Mouse (Mus musculus) lung, embryonic 14.5 days (tissue): ENCODE measurements at regions not wholly inside any gene's neighbourhood (a gene's known extent, or its start where the extent isn't known, plus 50 kb on each side); places are given as distances from the start of the nearest gene placed in this dataset.

Experiments
- ATAC-seq: fragments of 200-750 bp; cut with Nextera tagmentation; 2 replicates; pipeline ENCODE4 v1.8.0; 2017; ENCODE audit warnings: mild to moderate bottlenecking, moderate TSS enrichment, moderate library complexity; ENCODE audit not compliant: insufficient read depth
- DNase-seq: peaks from one replicate; pipeline ENCODE4 v3.0.0-alpha.2; 2015
- H3K27ac ChIP-seq: fragments of 300-500 bp; sonication (generic); 2 replicates; pipeline ENCODE4 v1.5.1; 2014; ENCODE audit warnings: low read depth, mild to moderate bottlenecking, moderate library complexity
- H3K27me3 ChIP-seq: fragments of 300-500 bp; sonication (generic); 2 replicates; pipeline ENCODE4 v1.6.1; 2014; ENCODE audit warnings: low read length, control low read depth; ENCODE audit not compliant: insufficient read depth
- H3K36me3 ChIP-seq: fragments of 300-500 bp; sonication (generic); 2 replicates; pipeline ENCODE4 v1.6.1; 2014; ENCODE audit warnings: control low read depth; ENCODE audit not compliant: insufficient read depth
- H3K4me1 ChIP-seq: fragments of 300-500 bp; sonication (generic); 2 replicates; pipeline ENCODE4 v1.6.1; 2014; ENCODE audit warnings: antibody characterized with exemption, control low read depth; ENCODE audit not compliant: insufficient read depth
- H3K4me2 ChIP-seq: fragments of 300-500 bp; sonication (generic); 2 replicates; pipeline ENCODE4 v1.6.1; 2014; ENCODE audit warnings: mild to moderate bottlenecking
- H3K4me3 ChIP-seq: fragments of 300-500 bp; sonication (generic); 2 replicates; pipeline ENCODE4 v1.5.1; 2014; ENCODE audit warnings: low read depth, low read length
- H3K9ac ChIP-seq: fragments of 300-500 bp; sonication (generic); 2 replicates; pipeline ENCODE4 v1.6.1; 2014
- H3K9me3 ChIP-seq: fragments of 300-500 bp; sonication (generic); 2 replicates; pipeline ENCODE4 v1.6.1; 2016; ENCODE audit warnings: low read depth, low read length, control low read depth
- CTCF ChIP-seq: IDR thresholded peaks from 2 replicates; pipeline ENCODE4 v1.5.1; 2016; ENCODE audit warnings: antibody characterized with exemption, low read depth
- WGBS: fragments of 180-500 bp; shearing (Covaris S2); extraction: QIAGEN DNeasy Blood & Tissue Kit; methylation state at CpG from one replicate; pipeline ENCODE4 v1.1.7; 2014; 5-methylcytosine and 5-hydroxymethylcytosine counted together

DNA sequence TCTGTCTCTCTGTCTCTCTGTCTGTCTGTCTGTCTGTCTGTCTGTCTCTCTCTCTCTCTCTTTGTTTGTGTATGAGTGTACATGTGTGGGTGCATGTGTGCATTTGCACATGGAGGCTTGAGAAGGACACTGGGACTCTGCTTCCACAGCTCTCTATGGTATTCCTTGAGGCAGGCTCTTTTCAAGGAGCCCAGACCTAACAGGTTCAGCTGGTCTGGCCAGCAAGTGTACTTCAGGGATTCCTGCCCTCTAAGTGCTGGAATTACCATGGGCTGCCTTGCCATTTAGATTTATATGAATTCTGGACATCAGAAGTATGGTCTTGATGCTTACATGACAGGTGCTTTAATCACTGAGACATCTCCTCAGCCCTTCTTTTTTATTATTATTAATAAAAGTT lies 274.4 kb downstream of the Tmem38b start:
- no peaks in the 10 kb centered on the region for H3K4me1 ChIP-seq
- no peaks in the 10 kb centered on the region for H3K27me3 ChIP-seq
- no peak overlapping the region for H3K4me2 ChIP-seq
- no peak for TF ChIP-seq CTCF
- H3K4me3 ChIP-seq = no peak overlapping the region
- no peak overlapping the region for H3K27ac ChIP-seq
- no peak for ATAC-seq
- H3K9ac ChIP-seq = no peak overlapping the region
- no peaks in the 10 kb centered on the region for H3K9me3 ChIP-seq
- peak; percentile 45 for DNase-seq
- H3K36me3 ChIP-seq = no peaks in the 10 kb centered on the region

GRCm38 (mm10) chr4:54106976-54107375 lies 281.1 kb downstream of the Tmem38b start:
- Histone ChIP-seq H3K36me3 (no peaks in the 10 kb centered on the region), H3K4me3 (no peak overlapping the region), H3K4me2 (no peak overlapping the region), H3K9ac (no peak overlapping the region), H3K4me1 (no peaks in the 10 kb centered on the region), H3K27ac (no peak overlapping the region), H3K27me3 (no peaks in the 10 kb centered on the region), H3K9me3 (no peaks in the 10 kb centered on the region)
- DNase-seq (no peak), ATAC-seq (no peak)
- 56% methylated on average over 4 of the region's 4 CpGs for WGBS
- TF ChIP-seq CTCF = no peak

DNA sequence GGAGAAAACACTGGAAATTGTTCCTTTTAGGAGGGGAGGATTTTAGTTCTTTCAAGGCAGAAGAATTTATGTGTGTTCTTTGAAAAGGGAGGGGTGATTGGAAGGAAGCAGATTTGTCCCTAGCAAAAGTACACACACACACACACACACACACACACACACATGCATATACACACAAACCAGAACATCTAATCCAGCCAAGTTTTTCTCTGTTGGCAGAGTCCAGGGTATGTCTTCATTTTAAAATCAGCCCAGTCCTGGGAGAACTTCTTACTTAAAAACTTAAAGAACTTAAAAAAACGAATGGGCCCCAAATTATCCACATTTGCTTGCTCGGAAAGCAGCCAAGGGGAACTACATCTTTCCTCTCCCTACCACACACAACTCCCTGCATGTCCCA lies 290.5 kb downstream of the Tmem38b start:
- WGBS = 54% methylated on average over 2 of the region's 2 CpGs
- no peaks in the 10 kb centered on the region for H3K4me1 ChIP-seq
- TF ChIP-seq CTCF = no peak
- no peak for ATAC-seq
- H3K9ac ChIP-seq = no peak overlapping the region
- H3K4me2 ChIP-seq = no peak overlapping the region
- H3K27me3 ChIP-seq = no peaks in the 10 kb centered on the region
- H3K27ac ChIP-seq = no peak overlapping the region
- no peak for DNase-seq
- H3K4me3 ChIP-seq = no peak overlapping the region
- no peaks in the 10 kb centered on the region for H3K9me3 ChIP-seq
- H3K36me3 ChIP-seq = no peaks in the 10 kb centered on the region

- Histone ChIP-seq H3K4me2 (no peak overlapping the region), H3K9me3 (no peaks in the 10 kb centered on the region), H3K4me1 (no peaks in the 10 kb centered on the region), H3K36me3 (no peaks in the 10 kb centered on the region), H3K4me3 (no peak overlapping the region), H3K27ac (no peak overlapping the region), H3K27me3 (no peaks in the 10 kb centered on the region), H3K9ac (no peak overlapping the region)
- no peak for TF ChIP-seq CTCF
- no peak for ATAC-seq
- DNase-seq = peak; percentile 18
- WGBS = 60% methylated on average over 6 of the region's 6 CpGs
Observed at GRCm38 (mm10) chr4:54118179-54118846, 292.5 kb downstream of the Tmem38b start.

DNA sequence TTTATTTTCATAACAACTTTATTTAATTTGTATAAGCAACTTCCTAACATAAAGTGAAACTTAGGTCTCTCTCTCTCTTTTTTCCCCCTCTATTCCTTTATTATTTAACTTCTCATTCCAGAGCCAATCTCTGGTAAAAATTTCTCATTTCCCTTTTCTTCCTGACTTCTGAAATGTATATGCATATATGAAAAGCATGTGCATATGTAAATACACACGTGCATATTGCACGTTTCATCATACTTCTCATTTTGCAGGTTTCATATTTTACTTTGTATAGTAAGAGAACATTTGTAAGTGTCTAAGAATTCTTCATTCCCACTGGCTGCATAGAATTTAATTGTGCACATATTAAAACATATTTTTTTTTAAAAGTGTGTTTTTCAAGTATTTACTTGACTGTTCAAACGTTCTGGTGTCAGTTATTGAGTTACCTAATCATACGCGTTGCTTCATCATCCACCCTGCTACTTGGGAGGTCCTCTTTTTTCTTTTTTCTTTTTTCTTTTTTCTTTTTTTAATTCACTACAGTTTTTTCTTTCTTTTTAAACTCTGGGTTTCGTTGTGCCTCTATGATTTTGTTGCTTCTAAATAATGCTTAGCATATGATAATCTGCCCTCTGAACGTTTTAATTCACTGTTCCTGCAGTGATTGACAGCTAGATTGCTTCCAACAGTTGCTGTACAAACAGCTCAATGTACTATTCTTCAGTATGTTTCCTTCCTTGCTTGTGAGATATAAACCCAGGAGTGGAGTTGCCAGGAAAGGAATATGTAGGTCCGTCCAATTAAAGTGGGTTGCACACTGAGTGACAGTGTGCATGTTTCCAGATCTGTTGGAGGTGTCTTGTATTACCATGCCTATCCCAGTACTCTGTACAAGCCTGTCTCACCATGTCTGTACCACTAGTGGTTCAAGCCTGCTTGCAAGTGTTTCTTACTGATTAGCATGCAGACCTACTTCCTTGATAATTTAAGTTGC lies 303.2 kb downstream of the Tmem38b start:
- Histone ChIP-seq H3K9ac (no peak overlapping the region), H3K27me3 (no peaks in the 10 kb centered on the region), H3K4me2 (no peak overlapping the region), H3K36me3 (no peaks in the 10 kb centered on the region), H3K27ac (no peak overlapping the region), H3K4me1 (no peaks in the 10 kb centered on the region), H3K4me3 (no peak overlapping the region), H3K9me3 (no peaks in the 10 kb centered on the region)
- WGBS = 50% methylated on average over 8 of the region's 8 CpGs
- DNase-seq (no peak), ATAC-seq (no peak)
- no peak for TF ChIP-seq CTCF

- Histone ChIP-seq H3K36me3 (no peaks in the 10 kb centered on the region), H3K4me2 (no peak overlapping the region), H3K27me3 (no peaks in the 10 kb centered on the region), H3K4me1 (no peaks in the 10 kb centered on the region), H3K9ac (no peak overlapping the region), H3K27ac (no peak overlapping the region), H3K4me3 (no peak overlapping the region), H3K9me3 (no peaks in the 10 kb centered on the region)
- DNase-seq = no peak
- TF ChIP-seq CTCF = no peak
- no peak for ATAC-seq
- WGBS = 94% methylated on average over 4 of the region's 4 CpGs
Observed at GRCm38 (mm10) chr4:54156146-54156545, 330.3 kb downstream of the Tmem38b start.

DNA sequence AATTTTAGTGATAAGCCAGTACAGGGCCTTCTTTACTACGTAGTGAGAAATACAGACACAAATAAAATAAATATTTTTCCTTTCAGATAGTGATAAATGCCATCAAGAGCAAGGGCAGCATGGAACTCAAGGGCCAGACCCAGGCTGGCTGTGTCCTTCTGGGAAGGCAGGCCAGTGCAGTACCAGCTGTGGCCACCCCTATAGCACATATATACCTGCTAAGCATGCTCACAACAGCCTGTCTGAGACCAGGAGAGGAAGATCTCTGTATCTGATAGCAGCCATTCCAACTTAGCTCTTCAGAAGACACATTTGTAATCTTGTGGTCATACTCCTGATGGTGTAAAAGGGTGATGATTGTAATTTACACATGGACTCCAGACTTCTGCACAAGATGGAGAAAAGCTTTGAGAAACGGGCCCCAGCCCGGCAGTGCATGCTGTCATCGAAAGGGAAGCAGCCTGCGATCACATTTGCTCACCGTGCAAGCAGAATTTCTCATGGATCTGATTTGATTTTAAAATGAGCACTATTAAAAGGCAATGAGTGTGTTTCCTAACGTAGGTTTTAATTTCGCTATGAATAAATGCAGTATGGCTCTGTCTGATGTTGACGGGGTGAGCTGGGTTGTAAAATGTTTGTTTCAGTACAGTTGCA lies 335.6 kb downstream of the Tmem38b start:
- no peak overlapping the region for H3K9ac ChIP-seq
- H3K9me3 ChIP-seq = no peaks in the 10 kb centered on the region
- H3K27ac ChIP-seq = no peak overlapping the region
- no peaks in the 10 kb centered on the region for H3K36me3 ChIP-seq
- WGBS = 86% methylated on average over 9 of the region's 9 CpGs
- no peaks in the 10 kb centered on the region for H3K27me3 ChIP-seq
- no peak for ATAC-seq
- no peaks in the 10 kb centered on the region for H3K4me1 ChIP-seq
- H3K4me2 ChIP-seq = no peak overlapping the region
- no peak for TF ChIP-seq CTCF
- H3K4me3 ChIP-seq = no peak overlapping the region
- no peak for DNase-seq
